Mouse (Mus musculus) urinary bladder, postnatal 25 days (tissue): ENCODE measurements at regions not wholly inside any gene's neighbourhood (a gene's known extent, or its start where the extent isn't known, plus 50 kb on each side); places are given as distances from the start of the nearest gene placed in this dataset.

Experiments
- DNase-seq: peaks from one replicate; pipeline ENCODE4 v3.0.0; 2022; ENCODE audit warnings: low spot score

GRCm38 (mm10) chr8:95979223-95979622 lies 90.9 kb upstream of the Got2 start:
- DNase-seq: no peak

- DNase-seq: no peak
These were observed 86.5 kb upstream of the Got2 start for GRCm38 (mm10) chr8:95974889-95975288.

GRCm38 (mm10) chr8:95974231-95974630 lies 85.9 kb upstream of the Got2 start:
- DNase-seq: no peak

GRCm38 (mm10) chr8:95973571-95973970 lies 85.2 kb upstream of the Got2 start:
- DNase-seq: no peak

GRCm38 (mm10) chr8:95968828-95969227 lies 80.5 kb upstream of the Got2 start:
- DNase-seq: no peak

- no peak for DNase-seq
These were observed 78.1 kb upstream of the Got2 start for GRCm38 (mm10) chr8:95966430-95966829.

- no peak for DNase-seq
These were observed 63.9 kb upstream of the Got2 start for GRCm38 (mm10) chr8:95952257-95952656.

GRCm38 (mm10) chr8:95951794-95952193 lies 63.4 kb upstream of the Got2 start:
- DNase-seq: peak; percentile 58
